Mouse (Mus musculus) stomach, embryonic 14.5 days (tissue): ENCODE results near the gene Sycp2l. TPM values are rescaled to one million over a fixed set of nuclear protein-coding genes. Genes with fewer than 3 reads are reported as not detected.

Experiments
- ATAC-seq: fragments of 200-750 bp; cut with Nextera tagmentation; 2 replicates; pipeline ENCODE4 v1.8.0; 2017; ENCODE audit warnings: low read depth, moderate TSS enrichment; ENCODE audit not compliant: insufficient number of reproducible peaks, insufficient read depth, low FRiP score
- H3K27ac ChIP-seq: fragments of 300-500 bp; sonication (generic); 2 replicates; pipeline ENCODE4 v1.5.1; 2014; ENCODE audit warnings: mild to moderate bottlenecking, low read length, moderate library complexity, mixed read lengths
- H3K27me3 ChIP-seq: fragments of 300-500 bp; sonication (generic); 2 replicates; pipeline ENCODE4 v1.6.1; 2014; ENCODE audit warnings: low read length, control low read depth, mixed read lengths; ENCODE audit not compliant: control insufficient read depth, insufficient read depth
- H3K36me3 ChIP-seq: fragments of 300-500 bp; sonication (generic); 2 replicates; pipeline ENCODE4 v1.6.1; 2014; ENCODE audit warnings: mild to moderate bottlenecking, control low read depth, low read length, moderate library complexity, mixed read lengths; ENCODE audit not compliant: control insufficient read depth, insufficient read depth
- H3K4me1 ChIP-seq: fragments of 300-500 bp; sonication (generic); 2 replicates; pipeline ENCODE4 v1.6.1; 2014; ENCODE audit warnings: low read length, control low read depth, mixed read lengths; ENCODE audit not compliant: control insufficient read depth, insufficient read depth
- H3K4me2 ChIP-seq: fragments of 300-500 bp; sonication (generic); replicated peaks from 2 replicates; pipeline ENCODE4 v1.6.1; 2014; ENCODE audit warnings: low read depth, low read length, control low read depth
- H3K4me3 ChIP-seq: fragments of 300-500 bp; sonication (generic); 2 replicates; pipeline ENCODE4 v1.5.1; 2014; ENCODE audit warnings: low read depth, low read length, control low read depth
- H3K9ac ChIP-seq: fragments of 300-500 bp; sonication (generic); replicated peaks from 2 replicates; pipeline ENCODE4 v1.6.1; 2014; ENCODE audit warnings: low read depth, mild to moderate bottlenecking, control low read depth, low read length, moderate library complexity, mixed read lengths
- H3K9me3 ChIP-seq: fragments of 300-500 bp; sonication (generic); 2 replicates; pipeline ENCODE4 v1.6.1; 2016; ENCODE audit warnings: low read depth, low read length, control low read depth; ENCODE audit not compliant: control insufficient read depth
- WGBS: fragments of 180-500 bp; shearing (Covaris S2); extraction: QIAGEN DNeasy Blood & Tissue Kit; methylation state at CpG from one replicate; pipeline ENCODE4 v1.1.7; 2014; 5-methylcytosine and 5-hydroxymethylcytosine counted together
- polyA plus RNA-seq: library from polyadenylated mRNA; unstranded; fragments of >200 nt; fragmentation: Nextera tagmentation; extraction: Ambion mirVana; gene quantifications from 2 replicates; pipeline ENCODE4 v1.2.1, GENCODE M21; 2014

The Sycp2l gene
- polyA plus RNA-seq, 1 experiment from 2014 or later, result 0.54 TPM

- 53% methylated on average over 6 of the region's 6 CpGs for WGBS
- Histone ChIP-seq H3K9me3 (no peaks in the 10 kb centered on the region), H3K4me3 (no peak overlapping the region), H3K27ac (no peak overlapping the region), H3K27me3 (no peaks in the 10 kb centered on the region), H3K36me3 (no peaks in the 10 kb centered on the region), H3K4me2 (no peak overlapping the region), H3K4me1 (no peaks in the 10 kb centered on the region), H3K9ac (no peak overlapping the region)
- ATAC-seq, result no peak
These were observed 31.4 kb downstream of the Sycp2l start for GRCm38 (mm10) chr13:41145433-41145970.

- Histone ChIP-seq H3K9ac (no peak overlapping the region), H3K9me3 (no peaks in the 10 kb centered on the region), H3K36me3 (no peaks in the 10 kb centered on the region), H3K27me3 (no peaks in the 10 kb centered on the region), H3K4me2 (no peak overlapping the region), H3K4me1 (no peaks in the 10 kb centered on the region), H3K4me3 (no peak overlapping the region), H3K27ac (no peak overlapping the region)
- ATAC-seq, result no peak
- 78% methylated on average over 10 of the region's 10 CpGs for WGBS
These were observed 32.2 kb downstream of the Sycp2l start for GRCm38 (mm10) chr13:41146271-41146670.

- Histone ChIP-seq H3K36me3 (no peaks in the 10 kb centered on the region), H3K4me2 (no peak overlapping the region), H3K4me3 (no peak overlapping the region), H3K27ac (no peak overlapping the region), H3K4me1 (no peaks in the 10 kb centered on the region), H3K27me3 (no peaks in the 10 kb centered on the region), H3K9ac (no peak overlapping the region), H3K9me3 (no peaks in the 10 kb centered on the region)
- ATAC-seq, result no peak
- WGBS, result 64% methylated on average over 11 of the region's 11 CpGs
These were observed 39.0 kb downstream of the Sycp2l start for GRCm38 (mm10) chr13:41153146-41153545.

- H3K27ac ChIP-seq, result no peak overlapping the region
- H3K9ac ChIP-seq, result no peak overlapping the region
- H3K4me3 ChIP-seq, result no peak overlapping the region
- H3K4me2 ChIP-seq, result no peak overlapping the region
- H3K36me3 ChIP-seq, result no peaks in the 10 kb centered on the region
- no peaks in the 10 kb centered on the region for H3K9me3 ChIP-seq
- no peak for ATAC-seq
- H3K27me3 ChIP-seq, result no peaks in the 10 kb centered on the region
- WGBS, result 47% methylated on average over 5 of the region's 5 CpGs
- H3K4me1 ChIP-seq, result no peaks in the 10 kb centered on the region
These were observed 44.3 kb downstream of the Sycp2l start for GRCm38 (mm10) chr13:41158426-41158825.

GRCm38 (mm10) chr13:41187886-41188285 is 73.8 kb downstream of the Sycp2l start:
- Histone ChIP-seq H3K27me3 (no peaks in the 10 kb centered on the region), H3K36me3 (no peaks in the 10 kb centered on the region), H3K4me2 (no peak overlapping the region), H3K9ac (no peak overlapping the region), H3K27ac (no peak overlapping the region), H3K4me3 (no peak overlapping the region), H3K9me3 (no peaks in the 10 kb centered on the region), H3K4me1 (no peaks in the 10 kb centered on the region)
- no peak for ATAC-seq
- 82% methylated on average over 6 of the region's 6 CpGs for WGBS

- Histone ChIP-seq H3K9ac (no peak overlapping the region), H3K27ac (no peak overlapping the region), H3K4me2 (no peak overlapping the region), H3K4me3 (no peak overlapping the region), H3K36me3 (no peaks in the 10 kb centered on the region), H3K4me1 (no peaks in the 10 kb centered on the region), H3K9me3 (no peaks in the 10 kb centered on the region), H3K27me3 (no peaks in the 10 kb centered on the region)
- no peak for ATAC-seq
- WGBS, result 48% methylated on average over 3 of the region's 3 CpGs
These were observed 81.7 kb downstream of the Sycp2l start for GRCm38 (mm10) chr13:41195640-41196333.

- Histone ChIP-seq H3K9me3 (no peaks in the 10 kb centered on the region), H3K4me3 (no peak overlapping the region), H3K4me2 (no peak overlapping the region), H3K36me3 (no peaks in the 10 kb centered on the region), H3K27ac (no peak overlapping the region), H3K27me3 (no peaks in the 10 kb centered on the region), H3K4me1 (no peaks in the 10 kb centered on the region), H3K9ac (no peak overlapping the region)
- no peak for ATAC-seq
- 76% methylated on average over 2 of the region's 2 CpGs for WGBS
These were observed 86.8 kb downstream of the Sycp2l start for GRCm38 (mm10) chr13:41200861-41201260.

GRCm38 (mm10) chr13:41203289-41203688 is 89.2 kb downstream of the Sycp2l start:
- H3K4me2 ChIP-seq, result no peak overlapping the region
- H3K4me3 ChIP-seq, result no peak overlapping the region
- ATAC-seq, result no peak
- no peaks in the 10 kb centered on the region for H3K27me3 ChIP-seq
- no peaks in the 10 kb centered on the region for H3K9me3 ChIP-seq
- 69% methylated on average over 7 of the region's 7 CpGs for WGBS
- no peaks in the 10 kb centered on the region for H3K4me1 ChIP-seq
- H3K9ac ChIP-seq, result no peak overlapping the region
- no peaks in the 10 kb centered on the region for H3K36me3 ChIP-seq
- no peak overlapping the region for H3K27ac ChIP-seq

GRCm38 (mm10) chr13:41203691-41204090 is 89.6 kb downstream of the Sycp2l start:
- no peak overlapping the region for H3K27ac ChIP-seq
- no peak overlapping the region for H3K4me2 ChIP-seq
- H3K9ac ChIP-seq, result no peak overlapping the region
- no peak overlapping the region for H3K4me3 ChIP-seq
- H3K27me3 ChIP-seq, result no peaks in the 10 kb centered on the region
- 85% methylated on average over 9 of the region's 9 CpGs for WGBS
- no peak for ATAC-seq
- H3K4me1 ChIP-seq, result no peaks in the 10 kb centered on the region
- no peaks in the 10 kb centered on the region for H3K36me3 ChIP-seq
- no peaks in the 10 kb centered on the region for H3K9me3 ChIP-seq
